Mouse (Mus musculus): ENCODE results near the gene Kbtbd2.

DNA sequence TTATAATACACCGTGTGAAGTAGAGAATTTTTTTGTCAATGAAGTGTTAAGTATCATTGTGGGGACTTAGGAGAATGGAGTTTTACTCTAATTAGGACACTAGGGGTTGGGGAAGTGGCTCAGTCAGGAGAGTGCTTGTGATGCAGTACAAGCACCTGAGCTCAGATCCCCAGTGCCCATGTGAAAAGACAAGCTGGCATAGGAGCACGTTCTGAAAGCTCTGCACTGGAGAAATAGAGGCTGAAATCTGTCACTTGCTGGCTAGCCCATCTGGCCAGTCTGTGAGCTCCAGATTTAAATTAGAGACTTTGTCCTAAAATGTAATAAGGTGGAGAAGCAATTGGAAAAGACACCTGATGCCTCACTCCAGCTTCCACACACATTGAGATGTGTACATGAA lies 65.1 kb downstream of the Kbtbd2 start:
- TF ChIP-seq CTCF (IDR thresholded peaks at IDR 0.05; ENCODE audit: low read depth, low read length) (no peak), EP300 (IDR thresholded peaks at IDR 0.05; ENCODE audit: insufficient read depth, low read depth, low read length) (no peak)

All from ES-Bruce4 (cell line).